Mouse (Mus musculus) ES-E14 (cell line): ENCODE measurements around the gene Psme2.

Experiments used
- CHD2 ChIP-seq: IDR thresholded peaks from 2 replicates; pipeline ENCODE4 v1.6.1; 2014; ENCODE audit warnings: mild to moderate bottlenecking, low read depth, low read length, inconsistent platforms
- HCFC1 ChIP-seq: IDR thresholded peaks from 2 replicates; pipeline ENCODE4 v1.6.1; 2012; ENCODE audit warnings: low read length, inconsistent platforms, borderline replicate concordance; ENCODE audit not compliant: insufficient read depth
- MAFK ChIP-seq: IDR thresholded peaks from 2 replicates; pipeline ENCODE4 v1.6.1; 2014; ENCODE audit warnings: mild to moderate bottlenecking, low read depth, low read length, inconsistent platforms; ENCODE audit not compliant: insufficient read depth
- ZC3H11A ChIP-seq: IDR thresholded peaks from 2 replicates; pipeline ENCODE4 v1.6.1; 2012; ENCODE audit warnings: low read depth, mild to moderate bottlenecking, inconsistent platforms, low read length, borderline replicate concordance
- ZNF384 ChIP-seq: IDR thresholded peaks from 2 replicates; pipeline ENCODE4 v1.6.1; 2012; ENCODE audit warnings: low read depth, low read length, inconsistent platforms

GRCm38 (mm10) chr14:55559799-55560201, 31.1 kb downstream of the Psme2 start, which contains the start of gene Dcaf11:
- TF ChIP-seq HCFC1 (no peak), ZNF384 (no peak), ZC3H11A (no peak), CHD2 (peak; percentile 74), MAFK (no peak)
